Mouse (Mus musculus): ENCODE results near the gene Filip1l.

- no peak for TF ChIP-seq CTCF (IDR thresholded peaks at IDR 0.05; ENCODE audit: low read depth, low read length)
- TF ChIP-seq POLR2A (IDR thresholded peaks at IDR 0.05; ENCODE audit: borderline replicate concordance, low read depth, low read length): no peak
These were observed 80.8 kb downstream of the Filip1l start for GRCm38 (mm10) chr16:57433671-57434070.
